ENCODE assay signal across 18 mouse cellular contexts in the genomic region with DNA sequence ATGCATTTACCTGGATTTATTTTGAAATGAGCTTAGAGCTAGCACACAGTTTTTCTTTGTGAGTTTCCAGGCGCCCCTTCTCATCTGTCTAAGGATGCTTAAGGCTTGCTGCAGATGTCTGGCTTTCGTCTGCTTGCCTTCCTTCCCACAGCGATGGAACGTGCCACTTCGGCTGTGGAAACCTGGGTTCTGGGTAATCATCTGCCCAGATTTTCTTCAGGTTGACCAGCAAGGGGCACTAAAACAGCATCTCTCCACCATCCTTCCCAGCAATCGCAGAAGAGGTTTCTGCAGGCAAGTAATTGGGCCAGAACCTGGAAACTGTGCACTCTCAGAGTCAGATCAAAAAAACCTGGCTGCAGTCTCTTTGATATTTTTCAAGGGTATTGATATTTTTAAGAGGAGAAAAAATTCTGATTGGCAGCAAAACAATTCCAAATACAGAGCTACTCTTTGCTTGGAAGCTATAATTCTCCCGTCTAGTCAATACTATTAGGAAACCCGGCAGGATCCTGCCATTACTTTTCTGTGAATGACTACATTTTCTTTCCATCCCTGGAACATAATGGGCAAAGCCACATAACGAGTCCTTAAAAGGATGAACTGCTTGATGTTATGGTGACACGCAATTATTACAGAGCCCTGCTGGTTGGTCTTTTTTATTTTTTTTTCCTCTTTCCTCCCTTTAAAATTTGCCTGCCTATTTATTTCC.
A peak's percentile ranks its signal among the peaks of the same experiment; 100 is the strongest.
DNase-seq lines count a peak whose midpoint lies in the region; ATAC-seq and TF ChIP-seq lines count a peak whose summit lies in the region.
"Had no signal": no experiment of that assay in that cellular context is flagged by ENCODE, and none has a peak within 500 bp of the region (broad histone marks: within the 10 kb centered on the region; RNA-seq: fewer than 3 reads in every experiment).

No protein-coding gene starts in this region.

- H3K4me3 ChIP-seq in intestine, postnatal 0 days (ENCODE audit: low read depth, low read length), result no peak overlapping the region
- no peak overlapping the region for H3K4me3 ChIP-seq in intestine, embryonic 15.5 days (replicated peaks)
- no peak overlapping the region for H3K4me3 ChIP-seq in midbrain, postnatal 0 days (ENCODE audit: low read depth, low read length)
- H3K4me3 ChIP-seq: erythroblast, embryonic 14.5 days; liver, embryonic 12.5 days; neural tube, embryonic 15.5 days; stomach, embryonic 15.5 days had no signal

- no peak overlapping the region for H3K4me2 ChIP-seq in intestine, postnatal 0 days (replicated peaks; ENCODE audit: low read depth)
- no peak overlapping the region for H3K4me2 ChIP-seq in intestine, embryonic 15.5 days (replicated peaks)
- no peak overlapping the region for H3K4me2 ChIP-seq in midbrain, postnatal 0 days (ENCODE audit: low read depth, low read length, poor library complexity, severe bottlenecking)
- H3K4me2 ChIP-seq: liver, embryonic 12.5 days; neural tube, embryonic 15.5 days; stomach, embryonic 15.5 days had no signal

- no peaks in the 10 kb centered on the region for H3K36me3 ChIP-seq in intestine, postnatal 0 days (ENCODE audit: control insufficient read depth, insufficient read depth)
- no peaks in the 10 kb centered on the region for H3K36me3 ChIP-seq in intestine, embryonic 15.5 days
- H3K36me3 ChIP-seq in midbrain, postnatal 0 days (ENCODE audit: insufficient read depth, low read length), result no peaks in the 10 kb centered on the region
- H3K36me3 ChIP-seq: liver, embryonic 12.5 days; neural tube, embryonic 15.5 days; stomach, embryonic 15.5 days had no signal

- peak; percentile 79 for DNase-seq in brain, embryonic 14.5 days (ENCODE audit: low read depth)
- DNase-seq in embryo, embryonic 11 days, result peak; percentile 41
- DNase-seq in midbrain, postnatal 0 days (ENCODE audit: low spot score), result peak; percentile 53
- DNase-seq in spleen, postnatal 4 days (ENCODE audit: low spot score in 2 of 2), result no peak
- DNase-seq: adrenal gland, adult 2 months; cerebellum, postnatal 14 days; gastrocnemius, postnatal 36 days; heart, postnatal 10 days; right cerebral cortex, postnatal 14 days had no signal

- no peak overlapping the region for H3K27ac ChIP-seq in intestine, postnatal 0 days (ENCODE audit: low read depth, low read length)
- no peak overlapping the region for H3K27ac ChIP-seq in intestine, embryonic 15.5 days
- H3K27ac ChIP-seq in midbrain, postnatal 0 days (ENCODE audit: low read depth, low read length), result peak overlapping the region; percentile 14; the same call in 1 of the 2 replicates
- H3K27ac ChIP-seq: liver, embryonic 12.5 days; neural tube, embryonic 15.5 days; stomach, embryonic 15.5 days had no signal

- WGBS in intestine, postnatal 0 days, result 69% methylated on average over 10 of the region's 10 CpGs
- WGBS in intestine, embryonic 15.5 days, result 54% methylated on average over 10 of the region's 10 CpGs
- WGBS in midbrain, postnatal 0 days, result 44% methylated on average over 10 of the region's 10 CpGs

- H3K9ac ChIP-seq in intestine, postnatal 0 days (ENCODE audit: low read depth, low read length), result no peak overlapping the region
- H3K9ac ChIP-seq in intestine, embryonic 15.5 days, result no peak overlapping the region
- H3K9ac ChIP-seq in midbrain, postnatal 0 days (replicated peaks; ENCODE audit: low read length, poor library complexity, severe bottlenecking), result no peak overlapping the region
- H3K9ac ChIP-seq: liver, embryonic 12.5 days; neural tube, embryonic 15.5 days; stomach, embryonic 15.5 days had no signal

- ATAC-seq in intestine, postnatal 0 days, result no peak
- ATAC-seq in intestine, embryonic 15.5 days, result no peak
- no peak for ATAC-seq in midbrain, postnatal 0 days (ENCODE audit: low FRiP score)
- no peak for ATAC-seq in monocyte, adult 5-6 weeks (replicated peaks; ENCODE audit: insufficient number of reproducible peaks, low FRiP score, low TSS enrichment, poor library complexity, severe bottlenecking)
- ATAC-seq: intestine, embryonic 16.5 days; liver, embryonic 12.5 days; lung, postnatal 0 days had no signal

- TF ChIP-seq POLR2A in brain, embryonic 14.5 days (IDR thresholded peaks at IDR 0.05; ENCODE audit: borderline replicate concordance, extremely low read depth, insufficient read depth, insufficient read length, poor library complexity, severe bottlenecking), result no peak

- H3K27me3 ChIP-seq in intestine, postnatal 0 days (replicated peaks; ENCODE audit: control insufficient read depth, insufficient read depth, low read length), result no peaks in the 10 kb centered on the region
- no peaks in the 10 kb centered on the region for H3K27me3 ChIP-seq in intestine, embryonic 15.5 days (replicated peaks)
- H3K27me3 ChIP-seq in midbrain, postnatal 0 days (ENCODE audit: insufficient read depth, low read length), result no peaks in the 10 kb centered on the region
- H3K27me3 ChIP-seq: liver, embryonic 12.5 days; neural tube, embryonic 15.5 days; stomach, embryonic 15.5 days had no signal

- TF ChIP-seq CTCF in intestine, postnatal 0 days (IDR thresholded peaks at IDR 0.05; ENCODE audit: low read depth), result peak; percentile 44
- peak; percentile 13; the same call in 1 of the 2 replicates for TF ChIP-seq CTCF in brain, embryonic 14.5 days (IDR thresholded peaks at IDR 0.05; ENCODE audit: borderline replicate concordance, extremely low read depth, insufficient read depth, insufficient read length)
- TF ChIP-seq CTCF in midbrain, postnatal 0 days (IDR thresholded peaks at IDR 0.05), result peak; percentile 64

- no peaks in the 10 kb centered on the region for H3K9me3 ChIP-seq in intestine, postnatal 0 days (ENCODE audit: control insufficient read depth)
- no peaks in the 10 kb centered on the region for H3K9me3 ChIP-seq in intestine, embryonic 15.5 days
- H3K9me3 ChIP-seq in midbrain, postnatal 0 days (ENCODE audit: low read length), result no peaks in the 10 kb centered on the region
- H3K9me3 ChIP-seq: liver, embryonic 12.5 days; neural tube, embryonic 15.5 days; stomach, embryonic 15.5 days had no signal

- no peaks in the 10 kb centered on the region for H3K4me1 ChIP-seq in intestine, postnatal 0 days (replicated peaks; ENCODE audit: control insufficient read depth, insufficient read depth, low read length)
- H3K4me1 ChIP-seq in intestine, embryonic 15.5 days (replicated peaks), result no peaks in the 10 kb centered on the region
- H3K4me1 ChIP-seq in midbrain, postnatal 0 days (ENCODE audit: insufficient read depth, low read length), result no peaks in the 10 kb centered on the region
- H3K4me1 ChIP-seq: liver, embryonic 12.5 days; stomach, embryonic 15.5 days had no signal

Comparison
In these comparisons a context has a peak if more than half of its experiments do, and no peak if none do; other contexts are left out.
1. CTCF ChIP-seq: peak in every context shown above with its lines; median percentile 64 in midbrain, postnatal 0 days; 44 in intestine, postnatal 0 days; 13 in brain, embryonic 14.5 days.
2. DNase-seq: peak in brain, embryonic 14.5 days (single experiment), embryo, embryonic 11 days (single experiment) and midbrain, postnatal 0 days (single experiment); none in spleen, postnatal 4 days (0 of 2).